Mouse (Mus musculus) liver, embryonic 14.5 days (tissue): ENCODE measurements around the gene 4930578C19Rik.

ENCODE experiments used
- CTCF ChIP-seq: IDR thresholded peaks from 2 replicates; pipeline ENCODE4 v1.5.1; 2016; ENCODE audit warnings: antibody characterized with exemption, low read depth, control low read depth
- EP300 ChIP-seq: IDR thresholded peaks from 2 replicates; pipeline ENCODE4 v1.6.1; 2016; ENCODE audit warnings: antibody characterized with exemption, low read depth

- no peak for TF ChIP-seq CTCF
- TF ChIP-seq EP300: no peak
These were observed 40.9 kb downstream of the 4930578C19Rik start for GRCm38 (mm10) chrX:18420161-18420784.
